Mouse (Mus musculus) R1 (cell line): ENCODE measurements at regions not wholly inside any gene's neighbourhood (a gene's known extent, or its start where the extent isn't known, plus 50 kb on each side); places are given as distances from the start of the nearest gene placed in this dataset.

Experiments
- DNase-seq: peaks from one replicate; pipeline ENCODE4 v3.0.0-alpha.2; 2018; ENCODE audit warnings: low read depth, low spot score

DNA sequence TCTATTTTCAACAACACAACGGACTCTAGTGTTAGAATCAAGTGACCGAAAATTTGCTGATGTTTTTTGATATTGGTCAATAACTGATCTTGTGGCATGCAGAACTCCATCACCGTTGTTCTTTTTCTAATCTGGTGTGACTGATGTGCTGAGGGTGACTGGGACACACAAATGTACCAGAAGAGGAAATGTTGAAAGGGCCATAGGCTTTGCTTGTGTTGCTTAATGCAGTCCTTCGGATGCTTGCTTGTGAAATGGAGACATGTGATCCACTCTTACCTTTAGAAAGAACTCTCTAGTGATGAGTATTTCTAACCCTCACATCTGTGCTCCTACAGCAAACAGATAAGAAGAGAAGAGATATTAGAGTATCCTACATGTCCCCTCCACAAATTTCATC, 145.9 kb upstream of the Thbs1 start:
- no peak for DNase-seq

DNA sequence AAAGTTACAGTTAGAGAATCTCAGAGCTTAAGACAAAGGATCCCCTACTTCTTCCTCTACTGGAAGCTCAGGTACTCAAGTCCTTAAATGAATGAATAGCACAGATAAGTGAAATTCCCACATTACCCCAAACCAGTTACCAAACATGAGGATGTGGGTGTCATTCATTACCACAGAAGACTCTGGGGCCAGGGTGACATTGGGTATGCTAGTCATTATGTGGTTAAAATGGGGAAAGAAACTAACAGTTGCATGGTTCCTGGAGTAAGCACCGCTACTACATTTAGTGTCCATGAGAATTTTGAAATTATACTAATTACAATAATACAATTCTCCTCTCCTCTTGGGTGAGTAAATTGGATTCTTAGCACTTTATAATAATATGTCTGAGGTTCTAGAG, 142.9 kb upstream of the Thbs1 start:
- DNase-seq = no peak

DNA sequence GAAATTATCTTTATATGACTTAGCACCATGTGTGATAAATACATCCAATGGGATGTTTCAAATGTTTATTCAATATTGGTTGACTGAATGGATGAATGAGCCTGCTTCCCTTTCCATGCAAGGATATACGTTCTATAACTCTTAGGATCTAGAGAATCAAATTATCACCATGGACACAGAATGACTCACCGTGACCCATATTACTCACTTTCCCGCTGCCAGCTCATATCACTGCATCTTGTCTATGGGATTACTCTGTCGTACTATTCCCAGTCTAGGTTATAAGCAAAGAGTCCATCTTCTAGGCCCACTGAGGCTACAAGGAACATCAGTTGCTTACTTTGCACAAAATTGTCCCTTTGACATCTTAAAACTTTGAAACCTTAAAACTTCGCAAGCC, 141.0 kb upstream of the Thbs1 start:
- DNase-seq = no peak

DNA sequence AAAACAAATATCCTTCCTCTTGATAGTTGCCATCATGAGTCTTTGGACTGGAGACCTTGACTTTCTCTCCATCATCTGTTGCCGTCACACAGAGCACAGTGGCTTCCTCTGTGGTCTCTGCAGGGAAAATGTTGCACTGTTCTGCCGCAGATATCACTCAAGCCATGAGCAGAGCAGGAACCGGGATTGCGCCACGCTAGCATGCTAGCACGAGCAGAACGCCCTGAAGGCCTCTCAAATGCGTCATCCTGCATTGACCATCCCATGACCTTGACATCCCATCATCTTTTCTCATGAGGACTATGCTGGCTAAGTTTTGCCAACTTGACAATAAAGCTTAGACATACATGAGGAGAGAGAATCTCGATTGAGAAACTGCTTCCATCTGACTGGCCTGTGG, 134.6 kb upstream of the Thbs1 start:
- no peak for DNase-seq

DNA sequence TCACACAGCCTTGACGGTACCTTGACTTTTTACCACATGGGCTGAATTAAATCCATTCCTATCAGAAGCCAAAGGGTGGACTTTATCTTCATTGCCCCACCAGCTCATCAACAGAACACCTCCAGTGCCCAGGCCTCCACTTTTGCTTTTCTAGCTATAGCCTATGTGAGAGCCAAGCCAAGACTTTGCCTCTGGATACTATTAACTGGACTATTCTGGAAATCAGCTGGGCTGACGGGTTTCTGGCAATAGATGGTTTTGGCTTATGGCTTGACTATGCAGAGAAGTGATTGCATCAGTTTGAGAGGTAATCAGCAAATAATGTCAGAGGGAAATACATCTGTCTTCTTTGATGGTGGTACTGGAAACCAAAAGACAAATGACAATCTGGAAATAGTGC, 130.8 kb upstream of the Thbs1 start:
- no peak for DNase-seq

DNA sequence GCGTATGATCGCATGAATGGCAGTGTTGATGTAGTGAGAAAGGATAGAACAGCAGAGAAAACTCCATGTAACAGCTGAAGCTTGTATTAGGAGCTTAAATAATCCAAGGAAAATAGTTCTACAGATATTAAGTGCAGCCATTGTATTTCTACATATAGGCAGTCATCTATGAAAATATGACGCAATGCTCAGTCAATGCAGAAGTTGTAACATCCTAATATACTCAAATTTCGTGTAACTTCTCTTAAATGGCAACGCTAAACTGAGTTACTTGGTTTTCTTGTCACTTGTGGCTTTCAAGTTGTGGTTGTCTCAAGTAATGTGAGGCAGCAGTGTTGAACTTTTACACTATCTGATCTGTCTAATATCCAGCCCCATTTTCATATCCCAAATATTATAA, 127.1 kb upstream of the Thbs1 start:
- no peak for DNase-seq

DNA sequence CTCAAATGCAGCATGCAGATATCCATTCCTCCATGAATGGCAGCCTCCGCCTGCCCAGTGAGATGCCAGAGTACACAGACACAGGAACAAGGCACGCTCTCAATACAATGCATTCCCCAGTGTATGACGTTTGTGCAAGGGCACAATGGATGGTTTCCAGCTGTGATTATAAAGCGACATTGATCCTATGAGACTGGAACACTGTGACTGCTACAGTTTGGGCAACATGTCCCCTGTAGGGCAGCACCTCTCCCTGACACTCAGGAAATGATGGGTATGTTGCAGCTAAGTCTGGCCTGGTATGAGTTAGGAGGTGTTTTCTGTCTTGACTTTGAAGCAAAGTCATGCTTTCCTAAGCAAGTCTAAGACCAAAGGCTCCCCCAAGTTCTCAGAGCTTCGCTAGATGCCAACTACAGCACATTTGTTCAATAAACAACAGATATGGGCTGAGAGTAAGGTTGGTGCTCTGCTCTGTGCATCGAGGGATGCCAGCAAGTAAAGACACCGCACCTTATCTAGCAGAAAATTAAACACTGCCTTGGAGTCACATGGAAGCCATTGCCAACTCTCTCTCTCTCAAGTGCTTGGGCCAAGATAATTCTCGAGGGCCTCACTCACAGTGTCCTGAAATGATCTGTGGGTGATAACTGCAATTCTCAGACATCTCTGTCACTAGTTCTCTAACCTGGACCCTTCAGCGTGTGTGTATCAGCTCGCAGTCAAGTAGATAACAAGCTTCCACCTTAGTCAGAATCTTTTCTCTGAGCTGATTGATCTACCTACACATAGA, 124.1 kb upstream of the Thbs1 start:
- peak; percentile 11 for DNase-seq

DNA sequence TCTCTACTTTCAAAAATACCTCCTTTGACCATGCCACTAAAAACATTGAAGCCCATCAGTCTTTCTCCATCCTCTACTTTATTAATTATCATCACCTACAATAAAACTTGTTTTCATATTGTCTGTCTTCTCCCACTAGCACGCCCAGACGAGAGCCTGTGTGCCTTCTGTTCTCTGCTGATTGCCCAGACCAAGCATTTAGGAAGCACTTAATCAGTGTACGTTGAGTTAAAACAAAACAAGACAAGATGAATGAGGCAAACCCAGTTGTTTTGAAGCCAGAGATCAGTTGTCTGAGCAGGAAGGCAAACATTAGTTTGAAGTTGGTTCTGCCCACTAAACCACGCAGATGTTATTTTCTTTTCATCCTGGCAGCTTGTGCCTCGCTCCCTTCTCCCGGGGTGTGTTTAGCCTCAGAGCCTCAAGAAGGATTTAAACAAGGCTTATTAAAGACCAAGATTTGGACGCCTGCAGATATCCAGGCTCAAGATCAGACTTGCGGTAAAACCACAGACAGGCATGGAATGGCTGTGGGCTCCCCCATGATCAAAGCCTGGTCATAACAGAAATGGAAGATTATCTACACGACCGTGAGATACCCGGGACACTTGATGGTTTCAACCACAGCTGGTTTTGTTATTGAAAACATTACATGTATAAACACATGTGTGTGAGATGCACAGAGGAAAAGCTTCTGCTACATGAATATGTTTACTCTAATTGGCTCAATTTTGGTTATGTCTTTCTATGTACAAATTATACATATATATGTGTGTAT, 123.1 kb upstream of the Thbs1 start:
- DNase-seq = no peak

DNA sequence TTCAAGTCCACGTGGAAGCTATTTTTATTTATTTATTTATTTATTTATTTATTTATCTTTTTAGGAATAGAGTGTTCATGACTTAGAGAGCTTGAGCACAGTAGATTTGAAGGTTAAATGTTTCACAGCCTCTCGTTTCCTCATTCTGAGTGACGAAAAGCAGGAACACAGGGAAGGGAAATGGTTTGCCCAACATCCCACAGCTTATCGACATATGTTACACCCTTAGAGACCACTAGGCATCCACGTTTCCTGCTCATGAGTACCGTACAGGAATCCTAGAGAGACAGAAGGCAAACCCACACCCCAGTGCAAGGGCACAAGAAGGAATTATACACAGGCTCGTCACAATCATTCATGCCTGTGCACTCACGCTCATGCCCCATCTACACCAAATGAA, 122.5 kb upstream of the Thbs1 start:
- DNase-seq = no peak

DNA sequence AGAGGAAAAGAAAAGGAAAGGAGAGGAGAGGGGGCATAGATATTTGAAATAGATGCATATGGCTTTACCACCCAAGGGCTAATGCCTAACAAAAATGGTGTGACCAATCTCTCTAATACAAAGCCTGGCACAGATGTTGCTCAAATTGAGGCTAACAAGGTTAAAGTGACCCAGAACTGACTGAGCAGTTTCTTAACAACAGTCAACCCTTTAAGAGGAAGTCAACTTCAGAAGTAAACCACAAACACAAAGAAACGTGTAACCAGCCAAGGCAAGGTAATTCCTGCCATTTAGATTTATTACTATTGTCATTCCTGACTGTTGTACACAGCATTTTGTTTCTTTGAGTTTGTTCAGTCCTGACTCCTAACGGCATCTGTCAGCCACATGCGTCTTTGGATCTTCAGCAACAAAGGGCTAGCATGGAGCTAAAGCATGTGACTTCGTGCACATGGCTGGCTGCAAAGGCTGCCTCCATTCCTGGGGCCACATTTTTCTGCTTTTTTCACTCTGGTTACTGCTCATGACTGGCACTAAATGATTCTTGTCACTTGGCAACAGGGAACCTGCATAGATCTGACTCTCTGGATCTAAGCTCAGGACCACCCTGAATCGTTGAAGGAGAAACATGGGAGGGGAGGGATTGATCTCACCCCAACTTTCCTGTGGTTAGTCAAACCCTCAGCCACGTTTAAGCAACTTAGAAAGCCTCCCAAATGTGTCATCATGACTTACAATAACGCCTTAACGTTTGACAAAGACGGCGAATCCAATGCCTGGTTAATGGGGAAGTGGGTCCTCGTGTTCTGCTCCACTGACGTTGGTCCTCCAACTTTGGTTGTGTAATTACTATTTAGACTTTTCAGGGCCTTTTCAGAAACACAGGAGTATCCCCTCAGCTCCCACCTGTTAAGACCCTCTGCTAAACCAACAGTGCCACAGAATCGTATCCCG, 115.3 kb upstream of the Thbs1 start:
- no peak for DNase-seq

DNA sequence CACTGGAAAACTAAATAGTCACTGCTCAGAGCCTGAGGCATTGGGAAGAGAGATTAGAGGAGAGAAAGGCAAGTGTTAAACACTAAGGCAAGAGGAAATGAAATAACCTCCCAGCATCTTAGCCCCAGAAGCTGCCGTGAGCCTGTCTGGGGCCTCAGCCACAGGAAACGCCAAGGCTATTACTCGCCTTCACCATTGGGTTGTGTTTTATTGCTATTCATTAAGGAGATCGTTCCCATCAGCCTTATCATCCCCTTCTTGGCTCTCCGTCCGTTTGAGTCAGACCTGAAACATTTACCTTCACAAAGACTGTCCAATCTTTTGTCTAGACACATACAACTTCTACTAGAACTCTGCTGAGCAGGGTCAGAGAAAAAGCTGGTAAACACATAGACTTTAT, 112.0 kb upstream of the Thbs1 start:
- no peak for DNase-seq

DNA sequence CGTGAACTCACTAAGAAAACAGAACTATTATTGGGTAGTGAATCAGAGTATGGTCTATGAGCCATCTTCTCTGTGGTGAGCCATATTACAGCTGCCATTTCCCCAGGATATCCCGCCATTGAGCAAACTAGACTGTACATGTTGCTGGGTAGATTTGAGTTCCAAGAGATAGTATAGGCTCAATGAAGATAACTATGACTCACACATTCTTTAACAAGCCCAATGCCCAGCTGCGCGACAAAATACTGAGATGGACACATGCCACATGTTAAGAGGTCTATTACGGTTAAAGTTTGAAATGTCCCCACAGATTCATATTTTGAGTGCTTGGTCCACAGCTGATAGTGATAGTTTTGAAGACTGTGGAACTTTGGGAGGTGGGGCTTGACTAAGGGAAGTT, 107.5 kb upstream of the Thbs1 start:
- DNase-seq = no peak

DNA sequence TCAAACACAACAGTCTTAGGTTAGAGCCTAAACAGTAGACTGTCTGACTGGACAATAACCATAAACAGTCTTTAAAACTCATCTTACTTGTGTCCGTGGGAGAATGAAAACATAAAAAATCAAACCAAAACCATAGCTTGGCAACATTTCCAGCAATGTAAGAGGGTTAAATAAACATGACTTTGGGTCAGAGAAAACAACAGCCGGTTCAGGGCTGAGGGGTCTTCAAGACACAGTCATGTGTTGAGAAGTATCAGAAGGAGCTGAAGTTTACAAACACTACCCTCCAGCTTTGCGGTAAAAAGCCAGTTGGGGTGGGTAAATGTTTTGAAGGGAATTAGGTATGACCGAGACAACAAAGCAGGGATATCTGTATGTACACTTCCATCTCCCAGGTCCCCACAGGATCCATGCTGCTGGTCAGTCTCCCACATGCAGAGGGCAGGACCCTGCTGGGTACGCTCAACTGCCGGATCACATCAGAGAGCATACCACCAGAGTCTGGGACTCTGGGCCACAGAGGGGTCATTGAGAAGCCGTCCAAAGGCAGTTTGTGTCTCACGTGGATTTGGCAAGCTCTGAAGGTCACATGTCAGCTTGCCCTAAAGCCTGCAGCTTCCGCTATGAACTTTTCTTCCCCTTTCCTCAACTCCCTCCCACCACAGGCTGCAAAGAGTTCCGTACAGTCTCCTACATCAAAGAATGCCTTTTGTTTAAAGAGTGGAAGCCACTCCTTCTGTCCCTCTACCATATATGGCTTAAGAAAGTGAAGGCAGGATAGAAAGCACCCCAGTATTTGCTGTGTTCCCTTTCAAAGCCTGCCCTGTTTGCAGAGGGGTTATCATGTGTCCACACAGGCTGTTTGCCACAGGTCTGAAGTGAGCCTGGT, 103.9 kb upstream of the Thbs1 start:
- DNase-seq = no peak

DNA sequence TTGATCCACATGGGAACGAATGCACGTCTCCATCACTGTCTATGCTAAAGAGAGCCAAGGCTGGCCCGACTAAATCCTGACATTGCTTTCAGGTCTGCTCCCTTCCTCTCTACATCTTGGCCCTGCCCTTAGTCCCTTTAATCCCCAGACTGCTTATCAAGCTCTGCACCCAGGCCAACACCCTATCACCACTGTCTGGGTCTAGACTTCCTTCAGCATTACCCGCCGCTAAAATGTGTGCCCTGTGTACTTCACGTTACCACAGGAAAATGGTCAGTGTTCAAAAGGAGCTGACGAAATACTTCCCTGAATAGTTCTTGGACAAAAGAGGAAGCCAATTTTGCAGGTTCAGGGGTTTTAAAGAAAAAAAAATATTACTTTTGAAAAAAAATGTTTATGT, 100.0 kb upstream of the Thbs1 start:
- no peak for DNase-seq

DNA sequence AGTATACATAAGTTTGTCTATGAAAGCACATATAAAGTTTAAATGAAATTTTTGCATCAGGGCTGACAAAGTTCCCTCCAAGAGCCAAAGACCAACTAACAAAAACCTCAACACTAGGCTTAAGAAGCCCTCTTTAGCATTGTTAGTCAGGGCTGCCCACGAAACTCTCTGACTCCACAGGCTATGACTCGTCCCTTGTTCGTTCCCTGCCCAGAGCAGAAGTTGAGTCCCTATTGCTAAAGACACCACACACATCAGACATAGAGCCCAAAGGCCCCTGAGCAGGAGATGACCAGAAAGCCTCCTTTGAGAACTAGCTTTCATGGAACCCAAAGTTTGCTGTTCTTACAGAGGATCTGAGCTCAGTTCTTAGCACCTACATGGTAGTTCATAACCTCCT, 99.5 kb upstream of the Thbs1 start:
- no peak for DNase-seq

DNA sequence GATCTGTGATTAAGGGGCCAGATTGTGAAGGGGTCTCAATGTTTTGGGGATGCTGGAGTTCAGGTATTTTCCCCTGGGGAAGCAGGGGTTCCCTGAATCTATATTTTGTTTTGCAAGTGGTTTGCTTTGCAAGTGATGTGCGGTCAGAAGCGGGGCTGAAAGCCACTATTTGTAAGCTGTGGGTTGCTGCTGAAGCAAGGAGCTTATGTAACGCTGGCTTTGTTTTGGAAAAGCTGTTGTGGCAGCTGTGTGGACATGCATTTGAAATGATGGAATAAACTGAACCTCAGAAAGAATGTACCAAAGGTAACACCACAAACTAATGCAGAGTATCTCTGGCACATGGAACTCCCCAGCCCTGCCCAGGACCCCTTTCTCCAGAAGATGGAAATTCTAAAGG, 98.5 kb upstream of the Thbs1 start:
- DNase-seq = no peak

DNA sequence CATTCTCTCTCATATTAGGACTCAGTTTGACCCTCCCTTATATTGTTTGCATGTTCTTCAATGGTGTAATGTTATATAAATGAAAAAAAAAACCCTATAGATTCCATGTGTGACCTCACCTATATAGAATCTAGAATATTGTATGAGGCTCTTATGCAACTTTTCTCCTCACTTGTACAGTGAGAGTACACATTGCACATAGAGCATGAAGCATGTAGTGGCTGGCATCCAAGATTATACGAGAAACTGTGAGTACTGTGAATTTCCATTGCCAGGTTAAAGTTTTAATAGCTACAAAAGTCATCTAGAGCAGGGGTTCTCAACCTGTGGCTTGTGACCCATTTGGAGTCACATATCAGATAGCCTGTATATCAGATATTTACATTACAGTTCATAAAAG, 96.5 kb upstream of the Thbs1 start:
- no peak for DNase-seq

DNA sequence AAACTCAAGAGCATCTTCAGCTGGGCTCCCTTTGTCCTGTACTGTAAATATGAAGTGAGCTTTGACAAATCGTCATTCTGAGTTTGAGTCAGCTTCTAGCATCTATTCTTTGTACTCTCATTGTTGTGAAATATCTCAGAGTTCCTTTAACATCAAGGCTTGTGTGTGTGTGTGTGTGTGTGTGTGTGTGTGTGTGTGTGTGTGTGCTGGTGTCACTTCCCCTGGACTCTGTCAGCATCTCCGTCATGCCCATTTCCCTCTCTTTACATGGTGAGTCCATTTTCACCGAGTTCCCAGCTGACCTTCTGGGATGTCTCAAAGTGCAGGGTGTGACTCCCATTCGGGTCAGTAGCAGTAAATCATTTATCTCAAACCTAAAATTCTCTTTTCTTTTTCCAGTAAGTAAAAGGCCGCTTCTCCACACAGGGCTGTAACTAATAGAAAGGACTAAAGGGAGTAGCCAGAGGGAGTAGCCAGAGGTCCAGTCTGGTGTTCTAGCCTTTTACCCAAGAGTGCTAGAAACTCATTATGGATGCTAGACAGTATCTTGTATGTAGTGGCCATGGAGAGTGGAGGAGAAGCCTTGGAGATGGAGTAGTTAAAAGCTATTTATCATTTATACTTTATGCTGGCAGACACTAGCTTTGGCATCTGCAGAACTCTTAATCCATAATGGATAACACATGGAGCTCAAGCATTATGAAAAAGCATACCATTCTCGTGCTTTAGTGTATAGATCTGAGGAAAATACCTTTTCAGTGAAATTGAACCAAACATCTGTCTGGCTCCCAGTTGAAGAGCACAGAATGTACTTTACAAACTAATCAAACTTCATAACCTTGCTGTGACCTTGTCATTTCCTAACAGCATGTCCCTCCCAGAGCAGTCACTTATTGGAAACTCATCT, 85.6 kb upstream of the Thbs1 start:
- DNase-seq = no peak

DNA sequence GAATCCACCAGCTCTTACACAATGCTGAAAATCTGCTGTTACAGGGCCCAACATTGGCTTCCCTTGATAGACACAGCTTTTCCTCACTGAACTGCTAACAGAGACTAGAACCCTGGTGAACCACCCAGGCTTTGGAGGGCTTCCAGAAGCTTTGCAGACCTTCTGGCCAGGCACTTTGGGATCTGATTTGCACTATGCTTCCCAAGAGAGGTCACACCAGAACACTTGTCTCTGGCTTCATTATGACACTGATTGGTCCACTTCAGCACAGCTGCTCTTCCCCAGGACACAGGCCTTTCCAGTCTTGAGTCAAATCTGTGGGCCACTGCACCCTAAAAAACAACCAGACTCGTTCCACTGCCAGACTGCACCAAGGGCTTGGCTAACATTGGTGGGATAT, 82.8 kb upstream of the Thbs1 start:
- DNase-seq = no peak

DNA sequence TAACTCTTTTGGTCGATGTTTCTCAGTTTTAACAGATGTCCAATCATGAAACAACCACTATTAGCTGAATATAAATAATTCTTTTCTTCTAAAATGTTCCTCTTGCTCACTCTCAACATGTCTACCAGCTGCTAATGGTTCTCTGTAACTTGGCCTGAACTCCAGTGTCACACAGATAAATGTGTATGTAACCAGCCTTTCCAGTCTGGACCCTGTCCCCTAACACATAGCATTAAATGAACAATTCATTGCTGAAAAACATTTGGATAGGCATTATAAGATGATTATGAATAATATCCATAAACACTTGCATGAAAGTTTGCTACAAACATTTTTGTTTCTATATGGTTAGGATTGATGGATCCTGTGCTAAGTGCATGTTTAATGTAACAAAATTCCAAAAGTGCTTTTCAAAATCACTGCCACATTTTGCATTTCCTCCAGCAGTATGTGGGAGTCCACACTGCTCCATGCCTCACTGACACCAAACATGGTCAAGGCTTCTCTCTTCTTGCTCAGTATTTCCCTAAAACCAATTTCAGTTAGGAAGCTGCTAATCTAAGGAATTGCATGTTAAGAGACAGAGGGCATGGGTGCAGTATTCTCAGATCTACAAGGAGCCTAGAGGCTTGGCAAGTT, 82.1 kb upstream of the Thbs1 start:
- no peak for DNase-seq
